Mouse (Mus musculus) frontal cortex, postnatal 25 days (tissue): ENCODE data around the gene Afdn.
"Not testable (repeated sequence)": the region's sequence is repeated elsewhere in the genome, so short reads cannot be mapped to it uniquely, and the experiment has no call there.

ENCODE experiments used
- DNase-seq, 2 experiments: peaks; one replicate each; pipeline ENCODE4 v3.0.0; 2022; ENCODE audit warnings: low spot score in 2 of 2

Afdn gene

GRCm38 (mm10) chr17:13738916-13739315 lies 21.4 kb upstream of the Afdn start:
- DNase-seq = no peak

GRCm38 (mm10) chr17:13739981-13740380 lies 20.4 kb upstream of the Afdn start:
- DNase-seq = no peak

GRCm38 (mm10) chr17:13740796-13741195 lies 19.5 kb upstream of the Afdn start:
- no peak for DNase-seq

- no peak for DNase-seq
Measured at GRCm38 (mm10) chr17:13741611-13742010, 18.7 kb upstream of the Afdn start.

GRCm38 (mm10) chr17:13742334-13742733 lies 18.0 kb upstream of the Afdn start:
- DNase-seq = no peak

GRCm38 (mm10) chr17:13742941-13743708 lies 17.2 kb upstream of the Afdn start:
- DNase-seq = no peak

- DNase-seq = no peak
Measured at GRCm38 (mm10) chr17:13743709-13744079, 16.6 kb upstream of the Afdn start.

- no peak for DNase-seq
Measured at GRCm38 (mm10) chr17:13744219-13744618, 16.1 kb upstream of the Afdn start.

GRCm38 (mm10) chr17:13744824-13745223 lies 15.5 kb upstream of the Afdn start:
- DNase-seq = no peak

- DNase-seq = no peak
Measured at GRCm38 (mm10) chr17:13745373-13745772, 15.0 kb upstream of the Afdn start.

- DNase-seq = no peak
Measured at GRCm38 (mm10) chr17:13746330-13746729, 14.0 kb upstream of the Afdn start.

- DNase-seq = no peak
Measured at GRCm38 (mm10) chr17:13747681-13748080, 12.7 kb upstream of the Afdn start.

- no peak for DNase-seq
Measured at GRCm38 (mm10) chr17:13749027-13749426, 11.3 kb upstream of the Afdn start.

GRCm38 (mm10) chr17:13753918-13754317 lies 6.4 kb upstream of the Afdn start:
- DNase-seq = no peak

GRCm38 (mm10) chr17:13754940-13755339 lies 5.4 kb upstream of the Afdn start:
- DNase-seq = no peak

- no peak for DNase-seq
Measured at GRCm38 (mm10) chr17:13758586-13758985, 1.8 kb upstream of the Afdn start.

- peak in 1 of 2 experiments; percentile 23 for DNase-seq
Measured at GRCm38 (mm10) chr17:13759156-13759852, 1.0 kb upstream of the Afdn start.

- no peak for DNase-seq
Measured at GRCm38 (mm10) chr17:13760675-13761178, 388 bp downstream of the Afdn start.

GRCm38 (mm10) chr17:13761179-13761913 lies 1.0 kb downstream of the Afdn start, which contains the start of gene Tcte2:
Gene Tcte2, minus strand, starts transcription at chr17:13761825.
- DNase-seq = peak in 1 of 2 experiments; percentile 26

- no peak for DNase-seq
Measured at GRCm38 (mm10) chr17:13763819-13764218, 3.5 kb downstream of the Afdn start.

- DNase-seq = not testable (repeated sequence)
Measured at GRCm38 (mm10) chr17:13764911-13765310, 4.6 kb downstream of the Afdn start.

- no peak for DNase-seq
Measured at GRCm38 (mm10) chr17:13768531-13768930, 8.2 kb downstream of the Afdn start.
